Mouse (Mus musculus): Measurements from ENCODE around the gene Fam171a2. TPM values are rescaled to one million over a fixed set of nuclear protein-coding genes. Genes with fewer than 3 reads are reported as not detected.
"Not testable (repeated sequence)": the region's sequence is repeated elsewhere in the genome, so short reads cannot be mapped to it uniquely, and the experiment has no call there.

Gene Fam171a2
- polyA plus RNA-seq, 1 experiment from 2014 or later: 0.25 TPM

DNA sequence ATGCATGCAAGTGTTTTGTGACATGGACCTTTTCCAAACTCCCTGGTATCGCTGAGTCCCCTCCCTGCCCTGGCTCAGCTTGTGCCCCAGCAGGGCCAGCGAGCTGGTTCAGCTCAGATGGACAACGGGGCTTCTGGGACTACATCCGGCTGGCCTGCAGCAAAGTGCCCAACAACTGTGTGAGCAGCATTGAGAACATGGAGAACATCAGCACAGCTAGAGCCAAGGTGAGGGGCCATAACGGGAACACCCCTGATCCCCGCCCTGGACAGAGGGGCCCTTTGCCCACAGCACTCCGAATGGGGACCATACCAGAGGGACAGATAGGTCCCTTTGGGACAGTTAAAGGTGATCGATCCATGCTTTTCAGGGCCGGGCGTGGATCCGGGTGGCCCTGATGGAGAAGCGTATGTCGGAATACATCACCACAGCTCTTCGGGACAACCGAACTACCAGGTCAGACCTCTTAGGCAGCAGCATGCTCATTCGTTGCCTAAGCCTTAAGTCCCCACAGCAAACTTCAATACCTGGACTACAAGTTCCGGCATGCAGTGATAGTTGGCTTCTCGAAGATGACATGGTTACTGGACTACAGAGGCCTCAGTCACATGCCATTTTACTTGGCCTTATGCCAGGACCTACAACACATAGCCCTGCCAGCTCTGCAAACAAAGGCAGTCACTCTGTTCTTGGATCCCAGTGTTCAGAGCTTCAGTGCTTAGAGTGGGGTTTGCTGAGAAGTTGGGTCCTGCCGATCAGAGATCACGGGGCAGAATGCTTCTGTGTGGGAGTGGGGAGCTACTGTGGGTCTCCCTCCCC, 49.3 kb downstream of the Fam171a2 start:
- H3K4me1 ChIP-seq (replicated peaks): peaks cover 55% of the 10 kb centered on the region
- ATAC-seq (ENCODE audit: low read depth) (no peak), DNase-seq (no peak)
- H3K9ac ChIP-seq: no peak overlapping the region
- H3K36me3 ChIP-seq: peaks cover 16% of the 10 kb centered on the region
- no peak overlapping the region for H3K4me3 ChIP-seq (replicated peaks)
- H3K27ac ChIP-seq: no peak overlapping the region
- 74% methylated on average over 20 of the region's 20 CpGs for WGBS (ENCODE audit: insufficient replicate concordance)
- no peak overlapping the region for H3K4me2 ChIP-seq
- H3K27me3 ChIP-seq: peaks cover 100% of the 10 kb centered on the region
- H3K9me3 ChIP-seq (replicated peaks): no peaks in the 10 kb centered on the region

DNA sequence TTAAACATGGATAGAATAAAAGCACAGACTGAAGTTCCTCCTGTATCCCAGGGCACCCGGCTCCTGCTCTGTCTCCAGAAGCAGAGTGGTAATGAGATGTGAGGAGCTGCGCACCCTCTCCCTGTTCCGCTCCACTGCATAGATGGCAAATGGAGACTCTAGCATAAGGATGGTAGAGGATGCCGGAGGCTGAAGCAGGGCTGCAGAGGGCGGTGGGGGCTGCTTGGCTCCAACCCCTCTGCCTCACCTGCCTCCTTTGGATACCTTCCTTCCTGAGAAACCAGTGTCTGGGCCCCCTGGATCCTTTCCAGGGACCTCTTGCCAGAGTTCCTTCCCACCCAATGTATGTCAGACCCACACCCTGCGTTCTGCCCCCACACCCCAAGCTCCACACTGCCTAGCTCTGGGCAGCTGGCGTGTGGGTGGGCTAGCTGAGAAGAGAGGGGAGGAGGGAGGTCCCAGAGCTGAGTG, 50.8 kb downstream of the Fam171a2 start:
- Histone ChIP-seq H3K36me3 (0 out of 2 replicates have a peak, but pooled peaks cover under 1% of the 10 kb centered on the region), H3K4me1 (replicated peaks) (peaks cover 54% of the 10 kb centered on the region), H3K9ac (peak overlapping the region; percentile 19; the same call in 1 of the 2 replicates), H3K27ac (no peak overlapping the region), H3K4me2 (no peak overlapping the region), H3K4me3 (replicated peaks) (no peak overlapping the region), H3K9me3 (replicated peaks) (no peaks in the 10 kb centered on the region), H3K27me3 (peaks cover 100% of the 10 kb centered on the region)
- no peak for DNase-seq
- WGBS (ENCODE audit: insufficient replicate concordance): 69% methylated on average over 7 of the region's 7 CpGs
- ATAC-seq (ENCODE audit: low read depth): no peak

DNA sequence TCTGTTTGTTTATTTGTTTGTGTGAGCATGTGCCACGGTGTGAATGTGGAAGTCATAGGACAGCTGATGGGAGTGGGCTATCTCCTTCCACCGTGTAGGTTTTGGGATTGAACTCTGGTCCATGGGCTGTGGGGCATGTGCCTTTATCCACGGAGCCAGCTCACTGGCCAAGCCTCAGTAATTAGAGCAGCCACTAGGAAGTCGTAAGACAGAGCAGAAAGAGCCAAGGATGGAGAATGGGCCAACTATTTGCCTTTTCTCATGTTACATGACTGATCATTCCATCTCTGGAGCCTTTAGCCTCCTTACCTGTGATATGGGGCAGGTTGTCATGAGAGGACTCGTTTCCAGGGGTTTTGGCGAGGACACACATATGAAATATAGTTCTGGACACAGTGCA, 51.2 kb downstream of the Fam171a2 start:
- Histone ChIP-seq H3K4me3 (replicated peaks) (no peak overlapping the region), H3K27me3 (peaks cover 100% of the 10 kb centered on the region), H3K4me1 (replicated peaks) (peaks cover 54% of the 10 kb centered on the region), H3K9ac (peak overlapping the region; percentile 19; the same call in 1 of the 2 replicates), H3K36me3 (no peaks in the 10 kb centered on the region), H3K27ac (no peak overlapping the region), H3K9me3 (replicated peaks) (no peaks in the 10 kb centered on the region), H3K4me2 (no peak overlapping the region)
- DNase-seq (no peak), ATAC-seq (ENCODE audit: low read depth) (no peak)
- WGBS (ENCODE audit: insufficient replicate concordance): 47% methylated on average over 6 of the region's 6 CpGs

DNA sequence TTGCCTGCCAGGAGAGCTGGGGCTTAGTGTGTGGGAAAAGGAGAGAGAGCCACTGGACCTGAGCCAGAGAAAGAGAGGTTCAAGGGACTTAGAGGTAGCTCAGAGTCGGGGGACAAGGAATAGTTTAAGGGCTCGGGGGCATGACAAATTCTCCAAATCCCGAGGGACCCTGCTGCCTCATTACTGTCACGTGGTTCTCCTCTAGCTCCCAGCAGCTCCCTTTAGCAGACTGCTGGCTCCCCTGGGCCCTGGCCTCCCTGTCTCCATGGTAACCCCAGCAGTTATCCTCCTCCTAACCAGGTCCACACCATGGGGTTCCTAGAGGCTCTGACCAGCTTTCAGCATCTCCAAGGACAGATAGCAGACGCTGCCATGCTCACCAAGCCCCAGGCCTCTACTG, 52.2 kb downstream of the Fam171a2 start:
- H3K27ac ChIP-seq: no peak overlapping the region
- H3K4me1 ChIP-seq (replicated peaks): peaks cover 43% of the 10 kb centered on the region
- H3K27me3 ChIP-seq: peaks cover 100% of the 10 kb centered on the region
- H3K9me3 ChIP-seq (replicated peaks): no peaks in the 10 kb centered on the region
- no peak overlapping the region for H3K4me3 ChIP-seq (replicated peaks)
- ATAC-seq (ENCODE audit: low read depth) (no peak), DNase-seq (no peak)
- 0 out of 2 replicates have a peak overlapping the region, but pooled peaks have one; percentile 12 for H3K9ac ChIP-seq
- WGBS (ENCODE audit: insufficient replicate concordance): 15% methylated on average over 5 of the region's 5 CpGs
- no peaks in the 10 kb centered on the region for H3K36me3 ChIP-seq
- H3K4me2 ChIP-seq: no peak overlapping the region

DNA sequence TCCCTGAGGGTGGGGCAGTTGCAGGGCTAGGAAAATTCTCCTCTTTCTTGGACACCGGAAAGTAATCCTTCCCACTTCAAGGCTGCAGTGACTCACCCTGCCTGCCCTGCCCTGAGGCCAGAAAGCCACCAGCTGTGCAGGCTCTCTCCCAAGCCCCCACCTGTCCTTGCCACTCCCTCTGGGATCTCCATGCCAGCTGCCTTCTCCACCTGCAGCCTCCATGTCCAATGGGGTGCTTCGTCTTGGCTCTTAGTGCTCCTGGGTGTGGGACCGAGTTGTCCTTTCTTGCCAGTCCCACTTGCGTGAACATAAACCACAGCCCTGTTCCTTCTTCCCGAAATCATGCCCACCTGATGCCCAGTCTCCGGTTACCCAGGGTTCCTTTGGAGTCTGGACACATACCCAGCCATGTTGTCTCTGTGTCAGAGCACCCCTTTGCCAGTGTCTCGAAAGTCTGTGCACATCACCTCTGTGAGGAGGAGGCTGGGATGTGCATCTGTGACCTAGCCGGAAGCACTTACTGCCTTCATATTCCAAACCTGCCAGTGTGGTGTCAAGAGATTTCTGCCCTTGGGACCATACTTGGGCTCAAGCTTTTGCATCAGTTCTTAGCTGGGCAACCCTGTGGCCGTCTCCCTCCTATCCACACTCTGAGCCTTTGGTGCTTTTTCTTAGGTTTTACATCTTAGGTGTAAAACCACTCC, 52.9 kb downstream of the Fam171a2 start:
- DNase-seq: no peak

DNA sequence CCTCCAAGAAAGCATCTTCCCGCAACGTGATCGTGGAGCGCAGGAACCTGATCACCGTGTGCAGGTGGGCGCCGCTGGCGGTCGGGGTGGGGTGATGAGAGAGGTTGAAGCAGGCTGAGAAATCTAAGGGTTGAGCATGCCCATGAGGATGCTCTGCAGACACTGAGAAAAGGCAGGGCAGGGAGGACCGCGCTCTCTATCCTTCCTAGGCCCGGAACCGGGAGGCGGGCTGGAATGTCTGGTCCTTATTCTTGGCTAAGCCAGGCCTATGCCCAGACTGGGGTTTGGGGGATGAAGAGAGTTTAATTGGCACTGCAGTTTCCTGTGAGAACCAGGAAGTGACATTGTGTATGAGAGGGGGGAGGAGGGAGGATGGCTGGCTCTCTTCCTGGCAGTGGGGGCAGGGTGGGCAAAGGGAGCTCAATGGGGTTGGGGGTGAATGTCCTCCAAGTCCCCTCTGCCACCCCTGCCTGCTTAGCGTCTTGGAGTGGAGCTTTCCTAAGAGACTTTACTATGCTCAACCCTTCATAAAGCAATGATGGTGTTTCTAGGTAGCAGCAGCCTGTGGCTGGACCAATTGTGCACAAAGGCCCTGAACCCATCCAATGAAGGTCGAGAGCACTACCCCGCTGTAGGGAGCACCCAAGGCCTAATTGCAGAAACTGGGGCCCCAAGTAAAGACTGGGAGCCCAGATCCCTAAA, 53.6 kb downstream of the Fam171a2 start:
- ATAC-seq (ENCODE audit: low read depth) (peak; percentile 1; the same call in 1 of the 2 replicates), DNase-seq (no peak)
- Histone ChIP-seq H3K27ac (no peak overlapping the region), H3K36me3 (no peaks in the 10 kb centered on the region), H3K4me2 (peak overlapping the region; percentile 74), H3K9me3 (replicated peaks) (no peaks in the 10 kb centered on the region), H3K4me1 (replicated peaks) (peaks cover 32% of the 10 kb centered on the region), H3K27me3 (peaks cover 89% of the 10 kb centered on the region), H3K9ac (peak overlapping the region; percentile 27), H3K4me3 (replicated peaks) (peak overlapping the region; percentile 46)
- 9% methylated on average over 17 of the region's 17 CpGs for WGBS (ENCODE audit: insufficient replicate concordance)

More for the DNA sequence above, 52.9 kb downstream of the Fam171a2 start:
- H3K9ac ChIP-seq: 0 out of 2 replicates have a peak overlapping the region, but pooled peaks have one; percentile 27
- peaks cover 96% of the 10 kb centered on the region for H3K27me3 ChIP-seq
- H3K36me3 ChIP-seq: no peaks in the 10 kb centered on the region
- H3K9me3 ChIP-seq (replicated peaks): no peaks in the 10 kb centered on the region
- WGBS (ENCODE audit: insufficient replicate concordance): 70% methylated on average over 9 of the region's 9 CpGs
- H3K4me1 ChIP-seq (replicated peaks): peaks cover 37% of the 10 kb centered on the region
- no peak overlapping the region for H3K4me3 ChIP-seq (replicated peaks)
- no peak overlapping the region for H3K27ac ChIP-seq
- no peak for ATAC-seq (ENCODE audit: low read depth)
- 0 out of 2 replicates have a peak overlapping the region, but pooled peaks have one; percentile 74 for H3K4me2 ChIP-seq

DNA sequence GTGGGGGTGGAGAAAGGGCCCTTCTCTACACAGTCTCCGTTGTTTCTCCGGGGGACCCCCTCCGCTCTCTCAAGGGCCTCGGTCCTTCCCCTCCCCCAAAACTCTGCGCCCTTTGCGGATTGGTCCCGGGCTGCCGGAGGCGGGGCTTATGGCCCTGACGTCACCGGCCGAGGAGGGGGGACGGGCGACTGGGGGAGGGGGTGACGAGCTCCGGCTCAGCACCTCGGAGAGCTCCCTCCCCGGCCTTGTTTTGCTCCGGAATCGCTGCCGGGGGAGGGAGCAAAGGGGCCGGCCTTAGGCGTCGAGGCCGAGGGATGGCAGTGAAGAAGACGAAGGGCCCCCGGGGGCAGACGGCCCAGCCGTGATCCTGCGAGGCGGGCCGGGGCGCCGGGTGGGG, 54.2 kb downstream of the Fam171a2 start, which contains the start of gene Rundc3a:
Gene Rundc3a, plus strand, starts transcription at position 166 of the 397 bp plus-strand sequence.
- Histone ChIP-seq H3K27me3 (peaks cover 83% of the 10 kb centered on the region), H3K4me1 (replicated peaks) (peaks cover 31% of the 10 kb centered on the region), H3K9me3 (replicated peaks) (no peaks in the 10 kb centered on the region), H3K36me3 (no peaks in the 10 kb centered on the region), H3K4me3 (replicated peaks) (peak within 1 kb of the TSS; percentile 46), H3K27ac (no peak within 1 kb of the TSS), H3K9ac (peak within 1 kb of the TSS; percentile 27), H3K4me2 (peak within 1 kb of the TSS; percentile 74)
- ATAC-seq (ENCODE audit: low read depth) (peak; percentile 61), DNase-seq (peak; percentile 68)
- WGBS (ENCODE audit: insufficient replicate concordance): under 1% methylated on average over 33 of the region's 34 CpGs

DNA sequence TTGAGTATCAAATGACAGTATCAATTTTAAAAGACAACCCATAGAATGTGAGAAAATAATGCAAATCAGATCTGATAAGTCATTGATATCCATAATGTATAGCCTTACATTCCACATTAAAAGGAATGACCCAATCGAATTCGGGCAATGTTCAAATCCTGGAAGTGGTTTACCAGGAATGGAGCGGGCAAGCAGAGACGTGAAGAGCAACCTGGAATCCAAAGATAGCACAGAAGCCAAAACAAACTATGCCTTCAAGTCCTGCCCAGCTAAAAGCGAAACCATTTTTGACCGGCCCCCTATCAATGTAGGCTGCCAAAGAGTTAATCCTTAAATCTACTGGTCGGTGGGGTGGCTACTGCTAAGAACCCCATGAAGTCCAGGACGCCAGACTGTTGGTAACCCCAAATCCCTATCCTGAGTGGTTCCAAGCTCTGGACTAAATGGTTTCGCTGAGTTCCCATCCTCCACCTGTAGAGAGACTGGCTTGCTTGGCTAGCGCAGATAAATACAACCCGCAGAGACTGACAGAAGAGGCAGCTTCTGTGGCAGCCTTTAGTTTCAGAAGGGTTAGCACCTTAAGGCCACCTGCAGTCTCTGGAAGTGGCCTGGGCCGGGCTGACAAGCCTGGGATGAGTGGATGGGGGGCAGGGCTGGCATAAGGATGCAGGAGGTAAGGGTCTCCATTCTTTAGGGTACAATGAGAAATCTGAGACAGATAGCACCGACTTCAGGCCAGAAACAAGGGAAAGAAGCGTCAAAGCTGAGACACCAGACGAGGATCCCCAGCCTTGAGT, 54.8 kb downstream of the Fam171a2 start:
- H3K4me1 ChIP-seq (replicated peaks): peaks cover 31% of the 10 kb centered on the region
- H3K27me3 ChIP-seq: peaks cover 82% of the 10 kb centered on the region
- 17% methylated on average over 15 of the region's 15 CpGs for WGBS (ENCODE audit: insufficient replicate concordance)
- H3K27ac ChIP-seq: no peak overlapping the region
- H3K9me3 ChIP-seq (replicated peaks): no peaks in the 10 kb centered on the region
- ATAC-seq (ENCODE audit: low read depth): no peak
- no peak for DNase-seq
- no peaks in the 10 kb centered on the region for H3K36me3 ChIP-seq
- H3K4me2 ChIP-seq: peak overlapping the region; percentile 74
- H3K4me3 ChIP-seq (replicated peaks): peak overlapping the region; percentile 46
- peak overlapping the region; percentile 27 for H3K9ac ChIP-seq

DNA sequence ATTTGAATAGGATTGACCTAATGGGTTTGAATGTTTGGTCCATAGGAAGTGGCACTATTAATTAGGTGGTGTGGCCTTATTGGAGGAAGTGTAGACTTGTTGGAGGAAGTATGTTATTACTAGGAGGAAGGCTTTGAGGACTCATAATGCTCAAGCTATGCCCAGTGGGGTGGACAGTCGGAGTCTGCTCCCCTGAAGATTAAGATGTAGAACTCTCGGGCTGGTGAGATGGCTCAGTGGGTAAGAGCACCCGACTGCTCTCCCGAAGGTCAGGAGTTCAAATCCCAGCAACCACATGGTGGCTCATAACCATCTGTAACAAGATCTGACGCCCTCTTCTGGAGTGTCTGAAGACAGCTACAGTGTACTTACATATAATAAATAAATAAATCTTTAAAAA, 58.0 kb downstream of the Fam171a2 start:
- WGBS (ENCODE audit: insufficient replicate concordance): 76% methylated on average over 4 of the region's 5 CpGs
- not testable (repeated sequence) for H3K9ac ChIP-seq; ATAC-seq (ENCODE audit: low read depth); H3K9me3 ChIP-seq (replicated peaks); DNase-seq; H3K4me3 ChIP-seq (replicated peaks); H3K4me2 ChIP-seq; H3K36me3 ChIP-seq; H3K27ac ChIP-seq
- Histone ChIP-seq H3K4me1 (replicated peaks) (peaks cover 35% of the 10 kb centered on the region), H3K27me3 (peaks cover 70% of the 10 kb centered on the region)

Measured in liver, embryonic 13.5 days (tissue).